Mouse (Mus musculus): ENCODE results near the gene Cfap300. TPM values are rescaled to one million over a fixed set of nuclear protein-coding genes. Genes with fewer than 3 reads are reported as not detected.

Gene Cfap300
- 1.3 and 1.9 TPM in 2 replicates for polyA plus RNA-seq (2015; fragmentation: Nextera tagmentation; extraction: Ambion mirVana)

GRCm38 (mm10) chr9:8042338-8043043 lies at the start of gene Cfap300:
Gene Cfap300 (minus strand): TSS chr9:8042823.

GRCm38 (mm10) chr9:8004370-8004991 lies 38.1 kb downstream of the Cfap300 start, which contains the start of gene Yap1:
Gene Yap1 (minus strand): TSS chr9:8004596.

Other genes with a start within 250 kb of the Cfap300 start
- 20.5 and 22.8 TPM in 2 replicates for gene Birc2, start 205.8 kb downstream of the Cfap300 start, polyA plus RNA-seq (2015; fragmentation: Nextera tagmentation; extraction: Ambion mirVana)
- 10.3 and 12.2 TPM in 2 replicates for gene Birc3, start 169.6 kb downstream of the Cfap300 start, polyA plus RNA-seq (2015; fragmentation: Nextera tagmentation; extraction: Ambion mirVana)
- gene Yap1, start 38.2 kb downstream of the Cfap300 start, polyA plus RNA-seq (2015; fragmentation: Nextera tagmentation; extraction: Ambion mirVana) = 4.3 and 6.5 TPM in 2 replicates
- 0.23 and 0.24 TPM in 2 replicates for gene Cep126, start 91.5 kb upstream of the Cfap300 start, polyA plus RNA-seq (2015; fragmentation: Nextera tagmentation; extraction: Ambion mirVana)